Mouse (Mus musculus): ENCODE measurements around the gene Cxcr4.

DNA sequence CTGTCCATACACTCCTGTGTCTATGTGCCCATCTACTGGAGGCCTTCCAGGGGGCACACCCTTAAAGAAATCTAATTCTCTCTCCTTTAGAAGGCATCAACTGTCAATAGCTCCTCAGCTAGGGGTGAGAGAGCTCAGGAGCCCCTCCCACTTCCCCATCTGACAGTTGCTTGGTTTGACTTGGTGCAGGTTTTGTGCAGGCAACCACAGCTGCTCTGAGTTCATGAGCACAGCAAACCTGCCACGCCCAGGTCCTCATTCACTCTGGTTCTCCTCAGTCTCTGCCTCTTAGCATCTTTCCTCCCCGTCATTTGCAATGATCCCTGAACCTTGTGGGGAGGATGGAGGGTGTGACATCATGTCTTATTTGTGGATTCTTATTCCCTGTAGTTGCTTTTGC is 51.9 kb downstream of the Cxcr4 start:
- no peak for TF ChIP-seq CTCF (conservative IDR thresholded peaks at IDR 0.05 in 1 of 2, IDR thresholded peaks at IDR 0.05 in 1 of 2; ENCODE audit: low read depth in 2 of 2, low read length in 2 of 2)
- TF ChIP-seq MAX (IDR thresholded peaks at IDR 0.05; ENCODE audit: low read length), result no peak
- TF ChIP-seq USF1 (IDR thresholded peaks at IDR 0.05; ENCODE audit: low read depth, low read length), result no peak
- peak; percentile 65; the same call in 1 of the 2 replicates for TF ChIP-seq TCF12 (IDR thresholded peaks at IDR 0.05; ENCODE audit: low read depth, low read length)
- 0 out of 2 replicates have a peak, but pooled peaks have one; percentile 14 for TF ChIP-seq POLR2A (IDR thresholded peaks at IDR 0.05; ENCODE audit: low read depth, low read length)
- no peak for TF ChIP-seq RCOR1 (conservative IDR thresholded peaks at IDR 0.05; ENCODE audit: low read depth, low read length)
- TF ChIP-seq ZC3H11A (IDR thresholded peaks at IDR 0.05; ENCODE audit: low read depth, low read length), result no peak
- no peak for TF ChIP-seq CHD1 (IDR thresholded peaks at IDR 0.05; ENCODE audit: low read depth, low read length)
- TF ChIP-seq RAD21 (IDR thresholded peaks at IDR 0.05; ENCODE audit: low read depth, low read length), result peak; percentile 2
- no peak for TF ChIP-seq JUND (conservative IDR thresholded peaks at IDR 0.05; ENCODE audit: low read depth, low read length)
- no peak; the same call in 1 of the 2 replicates for TF ChIP-seq EP300 (IDR thresholded peaks at IDR 0.05; ENCODE audit: low read length)
- TF ChIP-seq MXI1 (IDR thresholded peaks at IDR 0.05; ENCODE audit: low read depth, low read length), result no peak; the same call in none of the 2 replicates
- no peak for TF ChIP-seq KAT2A (IDR thresholded peaks at IDR 0.05; ENCODE audit: insufficient replicate concordance, low read length)
